Mouse (Mus musculus) E14TG2a.4 (cell line): ENCODE data around the gene Retreg3.

Experiments
- CTCF ChIP-seq: conservative IDR thresholded peaks from 2 replicates; pipeline ENCODE4 v1.5.1; 2014; ENCODE audit warnings: low read length
- POU5F1 ChIP-seq: IDR thresholded peaks from 2 replicates; pipeline ENCODE4 v1.6.1; 2014; ENCODE audit warnings: low read length, borderline replicate concordance

DNA sequence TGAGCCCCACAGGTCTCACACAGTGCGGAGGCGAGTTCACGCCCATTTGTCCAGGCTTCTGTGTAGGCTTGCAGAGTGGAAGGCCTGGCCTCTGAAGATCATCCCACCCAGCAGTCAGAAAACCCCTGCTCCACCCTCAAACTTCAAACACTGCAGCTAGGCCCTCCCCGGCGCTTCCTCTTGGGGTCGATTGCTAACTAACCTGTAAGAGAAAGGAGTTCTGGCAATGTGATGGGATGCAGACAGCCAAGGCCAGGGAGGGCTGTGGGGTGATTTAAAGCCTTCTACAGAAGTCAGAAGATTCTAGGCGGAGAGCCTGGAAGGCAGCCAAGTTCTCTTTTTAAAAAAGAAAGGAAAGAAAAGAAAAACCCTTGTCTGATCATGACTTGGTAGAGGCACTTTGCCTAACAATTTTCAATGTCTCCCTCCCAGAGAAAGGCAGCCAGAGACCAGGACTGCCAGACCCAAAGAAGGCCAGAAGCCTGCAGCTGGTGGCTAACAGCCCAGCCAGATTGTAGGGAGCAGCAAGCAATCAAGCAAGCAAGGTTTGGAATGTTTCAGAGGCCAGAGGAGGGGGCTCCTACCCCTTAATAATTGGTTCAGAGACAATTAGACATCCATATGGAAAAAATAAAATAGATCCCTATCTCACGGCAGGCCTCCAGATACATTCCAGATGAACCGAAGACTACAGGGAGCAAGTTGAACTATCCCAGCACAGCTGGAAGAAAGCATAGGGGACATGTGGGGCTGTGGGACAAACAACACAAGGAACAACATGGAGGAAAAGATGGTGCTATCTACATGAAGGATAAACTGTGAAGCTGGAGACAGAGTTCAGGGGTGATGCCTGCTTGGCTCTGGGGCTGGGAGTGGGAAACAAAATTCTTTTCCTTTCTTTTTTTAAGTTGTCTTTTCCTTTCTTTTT, 29.7 kb upstream of the Retreg3 start:
- TF ChIP-seq CTCF (no peak), POU5F1 (no peak)
